Mouse (Mus musculus) B cell, adult 67 days (primary cell): ENCODE measurements around the gene Nedd1. TPM values are rescaled to one million over a fixed set of nuclear protein-coding genes. Genes with fewer than 3 reads are reported as not detected.

Source experiments
- total RNA-seq, 2 experiments: library from RNA; stranded (reverse); gene quantifications; 4 replicates each; pipeline ENCODE4 v1.2.4; 2023

Nedd1 gene
- total RNA-seq, result 10 to 100 TPM; 16.4 to 17.2 TPM

DNA sequence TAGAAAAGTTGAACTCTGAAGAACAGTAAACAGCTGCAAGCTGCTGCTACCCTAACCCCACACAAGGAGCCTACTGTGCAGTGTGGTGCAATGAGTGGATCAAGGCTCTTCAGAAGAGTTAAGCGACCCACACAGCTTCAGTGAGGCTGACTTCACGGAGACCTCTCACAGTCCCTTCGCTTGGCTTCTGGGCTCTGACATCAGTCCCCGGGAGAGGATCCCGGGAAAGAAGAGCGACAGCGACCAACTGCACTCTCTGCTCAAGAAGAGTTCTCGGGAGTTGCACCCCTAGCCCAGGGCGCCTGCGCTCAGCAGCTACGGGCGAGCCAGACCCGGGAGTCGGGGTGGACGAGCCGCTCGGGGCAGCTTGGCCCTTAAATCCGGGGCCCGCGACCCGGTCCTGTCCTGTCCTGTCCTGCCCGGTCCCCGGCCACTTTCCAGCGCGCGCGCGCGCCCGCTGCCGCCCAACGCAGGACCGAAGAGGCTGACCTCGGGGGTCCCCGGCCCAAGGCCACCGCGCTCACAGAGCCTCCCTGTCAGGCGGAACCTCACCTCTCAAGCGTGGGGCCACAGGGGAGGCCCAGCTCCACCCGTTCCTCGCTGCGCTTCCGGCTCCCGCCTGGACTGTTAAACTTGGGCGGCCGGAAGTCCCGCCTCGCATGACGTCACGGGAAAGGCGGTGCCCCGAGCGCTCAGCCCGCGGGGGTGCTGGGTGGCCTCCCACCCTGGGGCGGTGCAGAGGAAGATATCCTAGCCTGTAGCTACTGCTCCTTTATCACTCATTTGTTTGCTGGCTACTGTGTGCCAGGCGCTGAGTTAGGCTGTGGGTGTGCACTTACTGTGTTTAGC, at the start of gene Nedd1:
Gene Nedd1 (minus strand): TSS at position 650 of the 849 bp plus-strand sequence.

